Mouse (Mus musculus): Measurements from ENCODE around the gene Pstpip1.

Gene Pstpip1

DNA sequence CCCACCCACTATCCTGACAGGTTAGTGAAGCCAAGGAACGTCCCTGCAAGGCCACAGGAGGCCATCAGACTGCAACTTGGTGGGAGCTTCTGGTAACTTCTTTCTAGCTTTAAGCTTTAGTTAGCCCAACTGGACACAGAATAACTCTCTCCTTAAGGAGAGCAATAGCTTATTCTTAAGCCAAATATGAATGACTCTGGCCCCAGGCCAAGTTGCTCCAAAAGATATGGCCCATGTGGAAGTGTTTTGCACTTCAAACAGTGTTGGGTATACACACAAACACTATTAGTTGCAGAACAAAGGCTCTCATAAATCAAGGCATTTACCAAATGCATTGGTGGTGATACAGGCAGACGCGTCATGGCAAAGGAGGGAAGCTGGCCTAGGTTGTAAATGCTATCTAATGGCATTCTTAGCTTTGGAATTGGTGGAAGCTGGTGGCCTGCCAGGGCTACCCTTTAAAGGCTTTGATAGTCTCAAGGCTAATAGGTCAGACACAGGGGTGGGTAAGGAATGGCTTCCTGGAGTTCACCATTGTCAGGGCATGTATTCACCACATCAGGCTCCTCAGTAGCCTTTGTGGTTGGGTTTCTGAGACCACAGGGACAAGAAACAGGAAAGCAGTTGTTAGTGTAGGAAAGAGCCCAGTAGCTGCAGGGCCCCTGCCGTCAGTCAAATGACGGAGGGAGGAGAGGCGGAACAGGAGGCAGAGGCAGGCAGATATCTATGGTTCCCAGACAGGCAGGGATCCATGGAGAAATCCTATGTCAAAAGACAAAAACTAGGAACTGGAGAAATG, 16.7 kb downstream of the Pstpip1 start:
- no peak for DNase-seq

DNA sequence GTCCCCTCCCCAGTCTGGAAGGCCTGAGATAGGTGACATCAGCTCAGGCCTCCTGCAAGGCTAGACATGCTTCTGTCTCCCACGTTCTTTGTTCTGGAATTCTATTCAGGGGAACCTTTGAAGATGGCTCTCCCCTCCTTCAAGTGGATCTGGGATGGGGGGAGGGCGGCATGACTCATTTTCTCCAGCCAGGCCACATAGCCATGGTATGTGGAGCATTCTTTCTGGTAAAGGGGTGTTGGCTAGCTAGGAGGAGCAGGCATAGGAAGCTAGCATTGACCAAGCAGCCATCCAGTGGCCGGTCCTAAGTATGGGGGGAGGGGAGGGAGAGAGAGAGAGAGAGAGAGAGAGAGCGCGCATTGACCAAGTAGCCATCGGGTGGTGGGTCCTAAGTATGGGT, 17.8 kb downstream of the Pstpip1 start:
- no peak for DNase-seq

DNA sequence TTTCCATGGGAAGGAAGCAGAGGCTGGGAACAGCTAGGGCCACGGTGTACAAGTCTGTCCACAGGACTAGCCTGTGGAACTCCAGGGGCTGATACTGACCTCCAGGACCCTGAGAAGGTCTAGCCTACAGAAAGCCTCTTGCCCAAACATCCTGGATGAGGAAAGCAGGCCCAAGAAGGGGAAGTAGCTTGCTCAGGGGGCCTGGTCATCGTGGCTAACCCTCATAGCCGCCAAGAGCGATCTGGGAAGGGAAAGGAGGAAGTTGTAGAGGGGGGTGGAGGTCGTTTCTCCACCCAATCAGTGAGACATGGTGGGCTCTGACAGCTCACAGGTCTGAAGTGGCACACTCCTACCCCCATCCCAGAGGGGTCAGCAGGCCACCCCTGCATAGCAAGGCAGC, 18.4 kb downstream of the Pstpip1 start:
- no peak for DNase-seq

DNA sequence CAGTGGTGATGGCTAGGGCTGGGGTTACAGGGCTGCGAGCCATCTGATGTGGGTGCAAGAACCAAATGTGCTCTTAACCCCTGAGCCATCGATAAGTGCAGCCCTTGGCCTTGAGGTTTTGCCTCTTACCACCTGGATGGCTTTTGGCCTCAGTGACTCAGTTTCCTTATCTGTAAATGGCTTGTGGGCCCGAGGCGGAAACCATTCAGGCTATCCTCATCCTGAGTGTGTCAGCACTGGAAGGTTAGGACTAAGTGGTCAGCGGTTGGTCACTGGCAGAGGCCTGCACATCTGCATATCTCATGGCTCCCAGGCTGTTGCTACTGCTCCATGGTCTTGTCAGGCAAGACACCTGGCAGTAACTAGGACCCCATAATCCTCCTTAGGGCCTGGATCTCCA, 28.3 kb downstream of the Pstpip1 start:
- no peak for DNase-seq

DNA sequence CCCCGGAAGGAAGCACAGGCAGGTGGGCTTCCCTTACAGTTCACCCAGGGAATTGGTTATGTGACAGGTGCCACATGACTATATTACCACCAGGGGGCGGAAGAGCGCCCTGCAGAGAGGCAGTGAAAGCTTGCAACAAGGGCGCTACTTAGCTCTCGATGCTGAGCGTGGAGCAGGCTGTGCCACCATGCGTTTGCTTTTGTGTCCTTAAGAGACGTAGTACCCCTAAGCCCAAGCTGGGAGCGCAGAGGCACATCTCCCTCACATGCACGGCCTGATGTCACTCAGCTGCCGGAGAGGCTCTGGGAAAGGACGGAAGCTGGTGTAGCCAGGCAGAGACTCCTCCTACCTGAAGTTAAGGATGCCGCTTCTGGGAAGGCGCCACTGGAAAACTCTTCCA, 28.8 kb downstream of the Pstpip1 start:
- DNase-seq: peak; percentile 77

DNA sequence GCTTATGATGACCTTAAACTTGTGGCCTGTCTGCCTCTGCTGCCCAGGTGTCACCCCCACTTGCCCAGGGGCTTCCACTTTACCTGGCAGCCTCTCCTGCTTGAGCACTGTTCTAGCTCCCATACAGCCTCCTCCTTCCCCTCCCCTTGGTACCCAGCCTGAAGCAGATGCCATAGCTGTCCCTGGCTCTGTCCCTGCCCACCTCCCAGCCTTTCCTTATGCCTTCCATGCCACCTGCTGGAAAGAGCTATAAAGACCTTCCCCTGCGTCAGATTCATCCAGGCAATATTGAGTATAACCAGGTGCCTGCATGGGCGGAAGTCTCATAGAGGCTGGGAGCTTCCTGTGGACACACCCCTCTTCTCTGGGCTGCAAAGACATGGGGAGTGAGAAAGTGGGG, 29.9 kb downstream of the Pstpip1 start:
- no peak for DNase-seq

DNA sequence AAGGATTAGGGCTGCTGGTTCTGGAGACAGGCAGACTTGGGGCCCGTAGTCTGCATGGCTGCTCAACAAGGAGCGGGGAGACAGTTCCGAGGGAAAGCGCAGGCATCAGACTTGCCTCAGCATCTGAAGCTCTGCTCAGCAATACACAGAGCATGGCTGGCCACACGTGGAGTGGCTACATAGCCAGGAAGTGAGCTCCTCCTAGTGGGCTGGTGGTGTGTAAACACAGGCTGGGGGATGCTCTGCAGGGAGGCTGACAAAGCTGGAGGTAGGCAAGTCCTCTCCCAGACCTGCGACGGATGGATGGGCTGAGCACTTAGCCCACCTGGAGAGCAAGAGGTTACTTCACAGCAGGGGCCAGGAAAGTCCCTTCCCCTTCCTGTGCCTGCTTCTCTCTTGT, 31.3 kb downstream of the Pstpip1 start:
- peak; percentile 76 for DNase-seq

DNA sequence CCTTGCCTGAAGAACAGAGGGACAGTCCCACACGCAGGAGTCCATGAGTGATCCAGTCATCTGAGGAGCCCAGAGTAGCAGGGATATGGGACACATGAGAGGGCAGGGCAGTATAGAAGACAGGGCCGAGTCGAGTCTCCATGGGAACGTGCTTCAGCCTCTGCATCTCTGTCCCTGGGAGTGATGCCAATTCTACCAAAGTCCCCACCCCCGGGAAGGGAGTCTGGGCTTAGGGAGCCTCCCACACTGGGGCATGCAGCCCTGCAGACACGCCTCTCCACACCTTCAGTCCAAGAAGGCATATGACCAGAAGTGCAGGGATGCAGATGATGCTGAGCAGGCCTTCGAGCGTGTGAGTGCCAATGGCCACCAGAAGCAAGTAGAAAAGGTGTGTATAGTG, 33.2 kb downstream of the Pstpip1 start:
- DNase-seq: peak; percentile 38

DNA sequence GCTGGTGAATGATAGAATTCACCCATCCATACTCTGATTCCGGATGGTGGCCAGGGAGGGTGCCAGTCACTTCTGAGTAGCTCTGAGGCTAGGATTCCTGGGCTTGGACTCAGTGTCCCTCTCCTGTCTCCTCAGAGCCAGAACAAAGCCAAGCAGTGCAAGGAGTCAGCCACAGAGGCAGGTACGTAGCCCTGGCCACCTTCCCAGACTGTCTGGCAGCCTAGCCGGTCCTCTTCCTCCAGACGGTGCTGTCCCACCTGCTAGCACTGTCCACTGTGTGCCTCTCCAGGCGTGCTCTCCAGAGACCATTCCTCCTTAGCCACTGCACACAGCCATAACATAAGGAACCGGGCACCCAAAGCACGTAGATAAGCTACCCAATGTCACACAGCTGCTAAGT, 33.9 kb downstream of the Pstpip1 start:
- DNase-seq: no peak

DNA sequence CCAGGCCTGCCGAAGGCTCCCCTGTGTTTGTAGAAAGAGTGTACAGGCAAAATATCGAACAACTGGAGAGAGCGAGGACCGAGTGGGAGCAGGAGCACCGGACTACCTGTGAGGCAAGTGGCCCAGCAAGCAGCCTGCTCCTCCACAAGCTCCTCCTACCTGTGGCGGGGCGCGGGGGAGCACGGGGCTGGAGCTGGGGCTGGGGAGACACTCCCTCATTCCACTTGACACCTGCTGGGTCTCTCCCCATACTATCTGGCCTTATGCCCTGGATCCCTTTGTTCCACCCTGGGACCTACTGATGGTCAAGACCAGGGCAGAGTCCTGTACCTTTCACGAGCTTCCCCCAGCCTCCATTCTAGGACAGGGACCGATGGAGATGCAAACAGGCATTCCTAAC, 34.8 kb downstream of the Pstpip1 start:
- DNase-seq: no peak

DNA sequence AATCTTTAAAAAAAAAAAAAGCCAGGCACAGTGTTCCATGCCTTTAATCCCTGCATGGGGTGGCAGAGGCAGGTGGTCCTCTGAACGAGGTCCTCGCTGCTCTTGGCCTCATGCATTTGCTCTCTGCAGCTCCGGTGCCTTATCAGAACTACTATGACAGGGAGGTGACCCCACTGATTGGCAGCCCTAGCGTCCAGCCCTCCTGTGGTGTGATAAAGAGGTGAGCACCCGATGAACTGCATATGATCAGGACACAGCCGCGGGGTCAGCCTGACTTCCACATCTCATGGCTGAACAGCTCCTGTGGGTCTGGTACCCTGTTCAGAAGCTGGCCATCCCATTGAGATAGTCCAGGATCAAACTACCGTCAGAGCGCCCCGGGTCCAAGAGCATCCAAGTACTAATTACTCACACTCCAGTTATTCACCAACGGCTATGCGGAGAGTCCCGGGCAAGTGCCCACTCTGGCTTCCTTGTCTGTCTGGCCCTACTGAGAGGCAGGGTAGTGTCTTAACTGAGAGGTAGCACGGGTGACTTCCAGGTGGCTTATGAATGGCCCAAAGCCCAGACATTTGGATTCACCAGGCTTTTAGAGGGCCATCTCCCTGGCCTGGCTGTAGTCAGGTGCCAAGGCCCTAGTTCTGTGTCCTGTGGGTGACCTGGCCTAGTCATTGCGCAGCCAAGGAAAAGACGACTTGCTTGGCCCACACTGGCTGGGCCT, 36.9 kb downstream of the Pstpip1 start:
- DNase-seq: no peak

DNA sequence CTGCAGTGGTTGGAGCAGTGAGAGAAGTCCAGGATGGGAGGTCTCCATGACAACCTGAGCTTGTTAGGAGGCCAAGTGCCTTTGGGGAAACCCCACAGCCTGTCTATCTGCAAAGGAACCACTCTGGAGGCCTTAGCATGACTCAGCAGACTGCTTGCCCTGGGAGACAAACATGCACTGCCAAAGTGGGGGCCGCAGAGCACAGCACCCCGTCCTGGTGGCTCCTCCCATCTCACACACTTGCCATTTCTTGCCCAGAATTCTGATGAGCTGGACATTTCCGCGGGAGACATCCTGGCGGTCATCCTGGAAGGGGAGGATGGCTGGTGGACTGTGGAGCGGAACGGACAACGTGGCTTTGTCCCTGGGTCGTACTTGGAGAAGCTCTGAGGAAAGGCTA, 38.6 kb downstream of the Pstpip1 start:
- no peak for DNase-seq

DNA sequence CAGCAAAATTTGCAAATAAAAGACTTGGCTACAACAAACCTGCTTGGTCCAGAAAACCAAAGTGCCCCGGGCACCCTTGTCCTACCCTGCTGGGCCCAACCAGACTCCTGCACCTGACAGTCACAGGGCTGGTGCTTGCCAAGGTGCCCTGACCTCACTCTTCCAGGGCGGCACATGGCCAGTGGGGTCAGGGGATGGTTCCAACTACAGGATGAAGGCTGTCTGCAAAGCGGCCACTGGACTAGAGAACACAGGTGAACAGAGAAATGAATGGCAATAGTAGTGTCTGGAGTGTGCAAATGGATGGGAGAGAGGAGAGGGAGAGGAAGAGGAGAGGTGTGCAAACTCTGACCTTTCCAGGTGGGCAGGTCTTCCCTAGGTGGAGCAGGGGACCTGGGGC, 40.2 kb downstream of the Pstpip1 start:
- no peak for DNase-seq

DNA sequence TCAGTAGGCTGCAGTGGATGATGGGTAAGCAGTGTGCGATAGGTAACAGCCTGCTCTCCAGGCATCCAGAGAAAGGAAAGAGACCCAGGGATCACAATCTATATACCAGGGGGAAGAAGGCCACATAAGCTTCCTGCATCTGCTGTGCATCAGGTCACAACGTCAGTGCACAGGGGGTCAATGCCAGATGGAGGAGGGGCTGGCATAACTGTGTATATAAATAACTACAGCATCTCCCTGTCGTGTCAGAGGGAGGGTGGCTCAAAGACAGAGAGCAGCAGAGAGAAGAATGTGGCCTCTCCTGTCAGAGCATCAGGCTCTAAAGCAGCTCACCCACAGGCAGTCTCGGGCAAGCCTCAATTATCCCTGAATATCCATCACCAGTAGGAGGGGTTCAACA, 40.8 kb downstream of the Pstpip1 start:
- no peak for DNase-seq

DNA sequence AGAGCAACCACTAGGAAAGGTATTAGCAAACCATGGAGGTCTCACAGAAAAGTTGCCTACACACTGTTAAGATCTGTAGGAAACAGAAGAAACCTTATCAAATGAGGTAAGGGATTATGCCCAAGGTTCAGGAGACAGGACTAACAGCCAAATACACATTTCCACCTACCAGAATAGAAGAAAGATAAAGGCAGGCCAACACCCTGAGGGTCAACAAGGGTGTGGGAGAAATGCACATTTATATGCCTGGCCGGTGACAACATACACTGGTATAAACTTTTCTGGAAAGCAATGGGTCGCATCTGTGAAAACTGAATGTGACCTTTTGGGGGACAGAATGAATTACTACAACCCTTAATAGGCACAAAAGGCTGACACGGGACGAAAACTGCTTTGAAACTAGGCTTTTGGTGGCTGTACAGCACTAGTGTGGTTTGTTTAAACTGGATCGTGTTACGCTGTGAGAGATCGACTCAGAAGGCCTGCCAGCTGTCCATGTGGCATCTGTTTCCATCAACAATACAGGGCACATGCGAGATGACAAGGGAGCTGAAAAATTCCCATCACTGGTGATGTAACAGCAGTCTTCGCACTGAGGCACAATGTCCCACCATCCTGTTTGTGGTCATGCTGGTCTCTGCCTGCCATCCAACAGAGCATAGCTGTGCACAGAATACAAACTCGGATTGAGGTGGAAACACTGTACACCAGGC, 42.2 kb downstream of the Pstpip1 start:
- DNase-seq: peak; percentile 32

DNA sequence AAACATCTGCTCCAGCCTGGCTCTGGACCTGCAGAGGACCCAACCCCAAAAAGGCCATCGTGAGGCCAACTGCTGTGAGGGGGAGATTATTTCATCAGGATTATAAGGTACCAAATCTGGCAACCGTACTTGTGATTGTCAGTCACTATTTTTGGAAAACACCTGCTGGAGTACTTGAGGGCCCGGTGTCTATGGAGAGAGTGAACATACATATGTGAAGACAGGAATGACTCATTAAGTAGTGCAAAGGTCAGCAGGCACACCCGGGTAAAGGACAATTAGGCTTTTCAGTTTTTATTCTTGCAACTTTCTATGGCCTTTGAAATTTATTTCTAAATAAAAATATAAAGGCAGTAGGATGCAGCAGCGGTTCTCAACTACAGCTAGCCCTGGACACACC, 44.2 kb downstream of the Pstpip1 start:
- no peak for DNase-seq

DNA sequence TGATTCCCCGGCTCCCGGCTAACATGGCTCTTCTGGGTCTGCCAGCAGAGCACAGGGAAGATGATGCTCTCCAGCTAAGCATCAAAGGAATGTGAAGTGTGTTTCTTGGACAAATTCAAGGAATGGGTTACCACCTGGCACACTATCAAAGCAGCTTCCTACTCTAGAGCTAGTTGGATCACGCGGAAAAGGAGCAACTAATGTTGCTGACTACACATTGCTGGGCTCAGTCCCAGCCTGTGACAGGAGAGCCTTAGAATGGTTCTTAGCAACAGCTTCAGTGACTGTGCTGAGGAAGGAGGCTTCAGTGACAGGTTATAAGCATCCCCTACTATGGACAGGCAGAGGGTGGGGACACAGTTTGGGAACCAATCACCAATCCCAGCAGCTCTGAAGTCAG, 44.9 kb downstream of the Pstpip1 start:
- DNase-seq: no peak

DNA sequence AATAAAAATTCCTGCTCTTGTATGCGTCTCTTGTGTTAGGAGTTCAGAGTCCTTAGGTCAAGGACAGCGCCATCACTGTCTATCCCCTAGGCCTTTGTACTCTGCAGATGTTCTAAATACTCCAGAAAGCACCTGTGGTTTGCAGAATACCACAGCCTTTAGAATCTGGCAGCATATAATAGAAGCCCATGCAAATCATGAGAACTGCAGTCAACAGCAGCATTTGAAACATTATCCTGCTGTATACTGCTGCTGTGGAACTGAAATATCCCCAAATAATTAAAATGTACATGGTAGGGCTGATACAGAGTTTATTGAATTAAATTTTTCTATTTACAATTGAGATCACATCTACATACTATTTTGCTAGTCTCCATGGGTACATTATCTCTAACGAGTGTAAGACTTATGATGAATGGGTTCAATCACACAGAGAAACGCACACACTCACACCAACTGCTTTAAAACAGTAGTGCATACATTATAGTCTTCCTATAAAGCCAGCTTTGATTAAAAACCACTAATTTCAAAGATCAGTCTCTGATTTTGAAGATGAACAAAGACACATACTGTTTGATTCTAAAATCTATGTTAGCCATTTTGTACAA, 45.9 kb downstream of the Pstpip1 start:
- DNase-seq: no peak

DNA sequence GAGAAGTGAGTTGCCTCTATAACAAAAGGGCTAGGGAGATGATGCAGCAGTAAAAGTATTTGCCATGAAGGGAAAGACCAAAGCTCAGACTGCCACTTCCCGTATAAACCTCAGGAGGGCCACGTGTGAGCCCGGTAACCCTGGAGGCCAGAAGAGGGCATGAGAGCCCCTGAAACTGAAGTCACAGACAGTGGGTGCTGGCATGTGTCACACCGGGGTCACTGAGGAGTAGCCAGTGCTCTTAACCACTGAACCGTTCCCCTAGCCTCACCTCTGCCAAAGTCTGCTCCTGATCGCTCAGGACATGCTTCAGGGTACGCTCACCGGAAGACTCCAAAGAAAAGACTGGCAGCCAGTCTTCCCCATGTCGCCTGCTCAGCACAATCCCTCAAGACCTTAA, 52.0 kb downstream of the Pstpip1 start:
- no peak for DNase-seq

DNA sequence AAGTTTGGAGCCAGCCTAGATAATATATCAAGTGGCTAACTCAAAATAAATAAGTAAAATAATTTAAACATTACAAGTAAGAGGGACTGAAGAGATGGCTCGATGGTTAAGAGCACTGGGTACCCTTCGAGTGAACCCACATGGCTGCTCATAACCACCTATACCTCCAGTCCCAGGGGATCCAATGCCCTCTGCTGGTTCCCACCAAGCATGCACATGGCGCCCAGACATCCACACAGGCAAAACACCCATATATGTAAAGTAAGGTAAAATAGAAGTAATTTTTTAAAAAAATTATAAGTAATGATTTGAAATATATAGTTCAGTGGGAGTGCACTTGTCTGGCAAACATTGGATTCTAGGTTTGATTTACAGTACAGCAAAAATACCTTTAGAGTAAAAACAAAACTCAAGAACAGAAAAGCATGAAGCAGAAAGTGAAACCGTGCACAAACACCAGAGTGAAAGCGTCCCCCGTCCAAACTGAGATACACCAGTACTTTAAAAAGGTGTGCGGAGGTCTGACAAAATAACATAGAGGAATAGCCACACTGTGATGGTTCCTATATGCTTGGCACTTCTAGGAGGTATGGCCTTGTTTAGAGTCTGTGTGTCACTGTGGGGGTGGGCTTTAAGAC, 54.7 kb downstream of the Pstpip1 start:
- DNase-seq: no peak

DNA sequence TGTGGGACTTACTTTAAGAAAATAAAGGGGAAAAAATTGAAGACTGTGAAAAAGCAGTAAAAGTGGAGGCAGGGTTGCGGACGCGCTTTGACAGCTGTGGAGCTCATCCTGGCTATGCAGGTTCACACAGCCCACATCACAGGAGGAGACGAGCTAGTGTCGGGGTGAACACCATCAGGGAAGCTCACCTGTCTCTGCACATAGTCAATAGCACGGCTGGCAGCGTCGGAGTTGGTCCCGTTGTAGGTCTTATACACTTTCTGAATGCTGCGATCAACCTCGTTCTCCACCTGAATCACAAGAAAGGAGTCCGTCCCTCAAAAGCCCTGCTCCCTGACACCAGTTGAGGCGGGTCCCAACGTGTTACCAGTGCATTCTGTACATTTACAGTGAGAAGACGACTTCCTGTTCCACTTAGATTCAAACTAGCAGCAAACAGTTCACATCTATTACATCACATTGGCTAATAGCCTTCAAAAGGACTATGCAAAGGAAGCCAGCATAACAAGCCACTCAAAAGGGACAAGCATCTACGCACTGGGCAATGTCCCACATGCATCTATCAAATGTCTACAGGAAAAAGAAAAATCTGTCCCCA, 56.7 kb downstream of the Pstpip1 start:
- no peak for DNase-seq

DNA sequence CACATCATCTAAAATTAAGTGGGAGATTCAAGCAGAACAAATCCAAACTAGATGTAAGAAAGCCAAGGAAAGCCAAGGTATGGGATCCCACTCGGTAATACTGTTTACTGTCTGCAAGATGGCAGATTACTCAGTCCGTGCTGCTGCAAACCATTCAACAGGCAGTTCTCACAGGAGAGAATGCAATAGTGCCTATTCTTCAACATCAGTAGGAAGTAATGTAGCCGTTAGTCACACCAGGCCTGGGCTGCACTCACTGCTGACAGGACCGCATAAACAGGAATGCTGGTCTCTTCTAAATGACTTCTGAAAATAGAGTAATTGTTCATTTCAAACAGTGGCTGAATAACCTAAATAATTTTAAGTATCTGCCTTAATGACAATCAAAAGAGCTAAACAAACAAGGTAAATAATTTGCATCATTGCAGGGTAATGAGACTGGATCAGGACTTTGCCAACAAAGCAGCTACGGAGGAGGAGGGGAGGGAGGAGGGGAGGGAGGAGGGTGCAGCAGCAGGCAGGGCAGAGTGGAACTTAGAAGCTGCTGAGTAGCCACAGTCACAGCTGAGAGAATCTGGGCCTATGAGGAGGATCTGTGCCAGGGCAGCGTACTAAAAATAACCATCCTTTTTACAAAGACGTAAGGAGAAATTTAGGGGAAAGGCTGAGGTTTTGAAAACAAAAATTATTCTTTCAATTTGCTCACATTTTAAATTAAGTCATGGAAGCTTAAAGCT, 62.2 kb downstream of the Pstpip1 start:
- DNase-seq: peak; percentile 63
